Mouse (Mus musculus): Measurements from ENCODE around the gene Ecel1. TPM values are rescaled to one million over a fixed set of nuclear protein-coding genes. Genes with fewer than 3 reads are reported as not detected.

Ecel1 gene
- total and polyA plus RNA-seq, 3 experiments, result 0.31 TPM; not detected in 2

- 2% methylated on average over 72 of the region's 72 CpGs for WGBS
- Histone ChIP-seq H3K4me1 (ENCODE audit: control insufficient read depth, insufficient read depth, low read length) (no peaks in the 10 kb centered on the region), H3K27ac (no peak overlapping the region), H3K79me2 (replicated peaks; ENCODE audit: control insufficient read depth, insufficient read depth, low read length) (no peaks in the 10 kb centered on the region), H3K36me3 (ENCODE audit: control insufficient read depth, insufficient read depth, low read length) (no peaks in the 10 kb centered on the region), H3K27me3 (ENCODE audit: control insufficient read depth, insufficient read depth, low read length) (peaks cover 25% of the 10 kb centered on the region), H3K4me3 (no peak overlapping the region), H3K9ac (ENCODE audit: low read depth, low read length) (no peak overlapping the region)
- TF ChIP-seq POLR2A (IDR thresholded peaks at IDR 0.05; ENCODE audit: insufficient read depth, low read depth, low read length) (no peak), EP300 (IDR thresholded peaks at IDR 0.05; ENCODE audit: insufficient read depth, low read depth, low read length) (no peak), CTCF (IDR thresholded peaks at IDR 0.05) (no peak)
- DNase-seq, result no peak
- intact Hi-C loops (cut with DNase I), result no loop called here
Measured at GRCm38 (mm10) chr1:87153776-87154500, 2.4 kb downstream of the Ecel1 start.

DNA sequence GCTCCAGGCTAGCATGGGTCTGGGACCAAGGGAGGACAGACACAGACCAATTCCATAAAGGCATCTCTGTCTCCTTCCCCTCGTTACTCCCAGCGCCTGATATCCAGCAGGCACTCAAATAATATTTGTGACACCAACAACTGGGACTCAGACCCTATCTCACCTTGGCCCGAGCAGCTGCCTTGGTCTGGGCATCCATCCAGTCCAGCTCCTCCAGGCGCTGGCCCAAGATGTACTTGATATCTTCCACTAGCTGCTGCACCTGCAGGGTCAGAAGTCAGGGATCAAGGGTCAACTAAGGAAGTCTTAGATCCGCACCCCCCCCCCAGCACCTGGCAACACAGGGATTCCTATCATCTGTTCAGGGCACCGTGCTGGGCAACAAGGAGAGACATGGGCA, 5.0 kb downstream of the Ecel1 start:
- Histone ChIP-seq H3K27me3 (ENCODE audit: control insufficient read depth, insufficient read depth, low read length) (peaks cover 22% of the 10 kb centered on the region), H3K79me2 (replicated peaks; ENCODE audit: control insufficient read depth, insufficient read depth, low read length) (no peaks in the 10 kb centered on the region), H3K4me3 (no peak overlapping the region), H3K9ac (ENCODE audit: low read depth, low read length) (no peak overlapping the region), H3K4me1 (ENCODE audit: control insufficient read depth, insufficient read depth, low read length) (no peaks in the 10 kb centered on the region), H3K27ac (no peak overlapping the region), H3K36me3 (ENCODE audit: control insufficient read depth, insufficient read depth, low read length) (no peaks in the 10 kb centered on the region)
- intact Hi-C loops (cut with DNase I), result no loop called here
- DNase-seq, result no peak
- 60% methylated on average over 6 of the region's 6 CpGs for WGBS
- TF ChIP-seq EP300 (IDR thresholded peaks at IDR 0.05; ENCODE audit: insufficient read depth, low read depth, low read length) (no peak), CTCF (IDR thresholded peaks at IDR 0.05) (no peak), POLR2A (IDR thresholded peaks at IDR 0.05; ENCODE audit: insufficient read depth, low read depth, low read length) (no peak)

DNA sequence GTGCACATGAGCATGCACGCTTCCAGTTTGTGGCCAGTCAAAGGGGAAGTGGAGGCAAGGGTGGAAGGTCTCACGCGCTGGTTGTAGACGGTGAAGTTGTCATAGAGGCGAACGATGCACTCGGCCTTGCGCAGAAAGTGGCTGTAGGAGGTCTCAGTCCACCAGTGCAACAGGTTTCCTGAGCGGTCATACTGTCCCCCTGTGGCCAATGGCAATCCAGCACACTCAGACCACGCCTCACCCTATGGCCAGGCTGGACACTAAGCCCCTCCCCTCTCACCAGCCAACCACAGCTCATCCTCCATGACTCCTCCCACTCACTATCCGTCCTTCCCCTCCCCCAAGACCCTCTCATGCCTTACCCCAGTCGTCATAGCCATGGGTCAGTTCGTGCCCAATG, 6.9 kb downstream of the Ecel1 start:
- Histone ChIP-seq H3K27ac (no peak overlapping the region), H3K4me1 (ENCODE audit: control insufficient read depth, insufficient read depth, low read length) (no peaks in the 10 kb centered on the region), H3K9ac (ENCODE audit: low read depth, low read length) (no peak overlapping the region), H3K4me3 (no peak overlapping the region), H3K36me3 (ENCODE audit: control insufficient read depth, insufficient read depth, low read length) (no peaks in the 10 kb centered on the region), H3K79me2 (replicated peaks; ENCODE audit: control insufficient read depth, insufficient read depth, low read length) (no peaks in the 10 kb centered on the region), H3K27me3 (ENCODE audit: control insufficient read depth, insufficient read depth, low read length) (peaks cover 7% of the 10 kb centered on the region)
- DNase-seq, result no peak
- intact Hi-C loops (cut with DNase I), result no loop called here
- WGBS, result 39% methylated on average over 13 of the region's 13 CpGs
- TF ChIP-seq EP300 (IDR thresholded peaks at IDR 0.05; ENCODE audit: insufficient read depth, low read depth, low read length), result no peak

- WGBS, result 66% methylated on average over 10 of the region's 10 CpGs
- H3K4me1 ChIP-seq (ENCODE audit: control insufficient read depth, insufficient read depth, low read length), result no peaks in the 10 kb centered on the region
- no peak overlapping the region for H3K4me3 ChIP-seq
- no peaks in the 10 kb centered on the region for H3K27me3 ChIP-seq (ENCODE audit: control insufficient read depth, insufficient read depth, low read length)
- no peak overlapping the region for H3K27ac ChIP-seq
- intact Hi-C loops (cut with DNase I), result no loop called here
- TF ChIP-seq POLR2A (IDR thresholded peaks at IDR 0.05; ENCODE audit: insufficient read depth, low read depth, low read length) (no peak), EP300 (IDR thresholded peaks at IDR 0.05; ENCODE audit: insufficient read depth, low read depth, low read length) (no peak), CTCF (IDR thresholded peaks at IDR 0.05) (no peak)
- H3K79me2 ChIP-seq (replicated peaks; ENCODE audit: control insufficient read depth, insufficient read depth, low read length), result no peaks in the 10 kb centered on the region
- no peaks in the 10 kb centered on the region for H3K36me3 ChIP-seq (ENCODE audit: control insufficient read depth, insufficient read depth, low read length)
- H3K9ac ChIP-seq (ENCODE audit: low read depth, low read length), result no peak overlapping the region
- no peak for DNase-seq
Measured at GRCm38 (mm10) chr1:87143141-87143540, 13.2 kb downstream of the Ecel1 start.

DNA sequence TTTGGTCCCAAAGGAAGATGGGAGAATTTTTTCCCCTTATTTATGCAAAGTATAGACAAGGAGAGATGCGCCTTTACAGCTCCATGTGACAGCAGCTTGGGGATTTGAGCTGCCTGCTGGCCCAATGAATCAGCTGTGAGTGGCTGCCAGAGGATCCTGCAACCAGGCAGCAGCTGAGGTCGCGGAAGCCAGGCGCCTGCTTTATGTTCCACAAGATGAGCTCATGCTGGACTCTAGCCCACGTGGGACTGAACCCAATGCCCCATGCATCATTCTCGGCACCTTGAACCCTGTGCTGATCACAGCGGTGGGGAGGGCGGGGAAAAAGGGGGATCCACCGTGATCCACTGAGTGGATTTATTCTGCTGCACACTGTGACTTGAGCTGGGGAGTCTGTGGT, 13.9 kb downstream of the Ecel1 start:
- Histone ChIP-seq H3K27me3 (ENCODE audit: control insufficient read depth, insufficient read depth, low read length) (no peaks in the 10 kb centered on the region), H3K36me3 (ENCODE audit: control insufficient read depth, insufficient read depth, low read length) (no peaks in the 10 kb centered on the region), H3K9ac (ENCODE audit: low read depth, low read length) (no peak overlapping the region), H3K4me3 (no peak overlapping the region), H3K79me2 (replicated peaks; ENCODE audit: control insufficient read depth, insufficient read depth, low read length) (no peaks in the 10 kb centered on the region), H3K27ac (no peak overlapping the region), H3K4me1 (ENCODE audit: control insufficient read depth, insufficient read depth, low read length) (no peaks in the 10 kb centered on the region)
- intact Hi-C loops (cut with DNase I), result no loop called here
- no peak for TF ChIP-seq CTCF (IDR thresholded peaks at IDR 0.05)
- no peak for TF ChIP-seq POLR2A (IDR thresholded peaks at IDR 0.05; ENCODE audit: insufficient read depth, low read depth, low read length)
- TF ChIP-seq EP300 (IDR thresholded peaks at IDR 0.05; ENCODE audit: insufficient read depth, low read depth, low read length), result no peak
- no peak for DNase-seq
- WGBS, result 57% methylated on average over 9 of the region's 9 CpGs

- Histone ChIP-seq H3K36me3 (ENCODE audit: control insufficient read depth, insufficient read depth, low read length) (no peaks in the 10 kb centered on the region), H3K27me3 (ENCODE audit: control insufficient read depth, insufficient read depth, low read length) (no peaks in the 10 kb centered on the region), H3K79me2 (replicated peaks; ENCODE audit: control insufficient read depth, insufficient read depth, low read length) (no peaks in the 10 kb centered on the region), H3K27ac (no peak overlapping the region), H3K4me3 (no peak overlapping the region), H3K9ac (ENCODE audit: low read depth, low read length) (no peak overlapping the region), H3K4me1 (ENCODE audit: control insufficient read depth, insufficient read depth, low read length) (no peaks in the 10 kb centered on the region)
- no peak for TF ChIP-seq CTCF (IDR thresholded peaks at IDR 0.05)
- TF ChIP-seq EP300 (IDR thresholded peaks at IDR 0.05; ENCODE audit: insufficient read depth, low read depth, low read length), result no peak
- no peak for TF ChIP-seq POLR2A (IDR thresholded peaks at IDR 0.05; ENCODE audit: insufficient read depth, low read depth, low read length)
- no peak for DNase-seq
- 92% methylated on average over 4 of the region's 4 CpGs for WGBS
- intact Hi-C loops (cut with DNase I), result no loop called here
Measured at GRCm38 (mm10) chr1:87141550-87141949, 14.8 kb downstream of the Ecel1 start.
